Mouse (Mus musculus): ENCODE data around the gene Ryr2. TPM values are rescaled to one million over a fixed set of nuclear protein-coding genes. Genes with fewer than 3 reads are reported as not detected.

Ryr2 gene
- polyA plus RNA-seq, 1 experiment from 2014 or later: 6.1 TPM

- Histone ChIP-seq H3K27me3 (ENCODE audit: control insufficient read depth, insufficient read depth, low read length) (no peaks in the 10 kb centered on the region), H3K4me2 (ENCODE audit: low read length) (no peak overlapping the region), H3K4me3 (replicated peaks; ENCODE audit: low read depth, low read length) (no peak overlapping the region), H3K27ac (replicated peaks; ENCODE audit: low read depth, low read length) (no peak overlapping the region), H3K9ac (replicated peaks; ENCODE audit: low read length) (no peak overlapping the region), H3K4me1 (ENCODE audit: control insufficient read depth, insufficient read depth, low read length) (no peaks in the 10 kb centered on the region), H3K9me3 (ENCODE audit: control insufficient read depth, low read length) (no peaks in the 10 kb centered on the region), H3K36me3 (ENCODE audit: control insufficient read depth, insufficient read depth, low read length) (no peaks in the 10 kb centered on the region)
- DNase-seq (no peak), ATAC-seq (ENCODE audit: low FRiP score, low TSS enrichment) (no peak)
- 84% methylated on average over 4 of the region's 4 CpGs for WGBS
Observed at GRCm38 (mm10) chr13:11763925-11764324, 342.8 kb downstream of the Ryr2 start.

- H3K4me1 ChIP-seq (ENCODE audit: control insufficient read depth, insufficient read depth, low read length): no peaks in the 10 kb centered on the region
- H3K27ac ChIP-seq (replicated peaks; ENCODE audit: low read depth, low read length): no peak overlapping the region
- no peaks in the 10 kb centered on the region for H3K36me3 ChIP-seq (ENCODE audit: control insufficient read depth, insufficient read depth, low read length)
- H3K4me3 ChIP-seq (replicated peaks; ENCODE audit: low read depth, low read length): no peak overlapping the region
- H3K4me2 ChIP-seq (ENCODE audit: low read length): no peak overlapping the region
- ATAC-seq (ENCODE audit: low FRiP score, low TSS enrichment): peak; percentile 52; the same call in 1 of the 2 replicates
- peak; percentile 88 for DNase-seq
- 78% methylated on average over 3 of the region's 3 CpGs for WGBS
- no peaks in the 10 kb centered on the region for H3K9me3 ChIP-seq (ENCODE audit: control insufficient read depth, low read length)
- H3K9ac ChIP-seq (replicated peaks; ENCODE audit: low read length): no peak overlapping the region
- no peaks in the 10 kb centered on the region for H3K27me3 ChIP-seq (ENCODE audit: control insufficient read depth, insufficient read depth, low read length)
Observed at GRCm38 (mm10) chr13:11763104-11763503, 343.6 kb downstream of the Ryr2 start.

GRCm38 (mm10) chr13:11757894-11758293, 348.9 kb downstream of the Ryr2 start:
- no peak overlapping the region for H3K27ac ChIP-seq (replicated peaks; ENCODE audit: low read depth, low read length)
- H3K9ac ChIP-seq (replicated peaks; ENCODE audit: low read length): no peak overlapping the region
- 42% methylated on average over 7 of the region's 7 CpGs for WGBS
- DNase-seq (peak; percentile 21), ATAC-seq (ENCODE audit: low FRiP score, low TSS enrichment) (peak; percentile 46)
- no peak overlapping the region for H3K4me2 ChIP-seq (ENCODE audit: low read length)
- no peaks in the 10 kb centered on the region for H3K4me1 ChIP-seq (ENCODE audit: control insufficient read depth, insufficient read depth, low read length)
- no peaks in the 10 kb centered on the region for H3K9me3 ChIP-seq (ENCODE audit: control insufficient read depth, low read length)
- H3K27me3 ChIP-seq (ENCODE audit: control insufficient read depth, insufficient read depth, low read length): no peaks in the 10 kb centered on the region
- H3K36me3 ChIP-seq (ENCODE audit: control insufficient read depth, insufficient read depth, low read length): no peaks in the 10 kb centered on the region
- no peak overlapping the region for H3K4me3 ChIP-seq (replicated peaks; ENCODE audit: low read depth, low read length)

DNA sequence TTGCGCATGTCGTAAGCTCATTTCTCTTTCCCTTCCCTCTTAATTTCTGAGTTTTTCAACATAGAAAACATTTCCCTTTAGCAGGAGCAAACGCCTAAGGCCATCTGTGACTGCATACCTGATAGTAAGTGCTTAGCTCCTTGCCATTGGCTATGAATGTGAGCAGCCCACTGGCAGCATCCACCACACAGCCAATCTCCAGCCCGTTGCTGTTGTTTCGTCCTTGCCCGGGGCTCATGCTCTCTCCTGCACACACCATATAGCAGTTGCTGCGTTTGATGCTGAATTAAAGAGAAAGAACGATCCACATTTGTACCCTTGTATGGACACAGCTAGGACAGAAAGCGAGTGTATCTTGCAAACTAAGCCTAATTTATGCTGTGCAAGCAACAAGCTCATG, 361.3 kb downstream of the Ryr2 start:
- no peak overlapping the region for H3K4me3 ChIP-seq (replicated peaks; ENCODE audit: low read depth, low read length)
- H3K9ac ChIP-seq (replicated peaks; ENCODE audit: low read length): no peak overlapping the region
- DNase-seq (peak; percentile 2), ATAC-seq (ENCODE audit: low FRiP score, low TSS enrichment) (no peak)
- no peak overlapping the region for H3K4me2 ChIP-seq (ENCODE audit: low read length)
- no peaks in the 10 kb centered on the region for H3K27me3 ChIP-seq (ENCODE audit: control insufficient read depth, insufficient read depth, low read length)
- no peak overlapping the region for H3K27ac ChIP-seq (replicated peaks; ENCODE audit: low read depth, low read length)
- H3K9me3 ChIP-seq (ENCODE audit: control insufficient read depth, low read length): no peaks in the 10 kb centered on the region
- 85% methylated on average over 9 of the region's 9 CpGs for WGBS
- no peaks in the 10 kb centered on the region for H3K36me3 ChIP-seq (ENCODE audit: control insufficient read depth, insufficient read depth, low read length)
- H3K4me1 ChIP-seq (ENCODE audit: control insufficient read depth, insufficient read depth, low read length): no peaks in the 10 kb centered on the region

DNA sequence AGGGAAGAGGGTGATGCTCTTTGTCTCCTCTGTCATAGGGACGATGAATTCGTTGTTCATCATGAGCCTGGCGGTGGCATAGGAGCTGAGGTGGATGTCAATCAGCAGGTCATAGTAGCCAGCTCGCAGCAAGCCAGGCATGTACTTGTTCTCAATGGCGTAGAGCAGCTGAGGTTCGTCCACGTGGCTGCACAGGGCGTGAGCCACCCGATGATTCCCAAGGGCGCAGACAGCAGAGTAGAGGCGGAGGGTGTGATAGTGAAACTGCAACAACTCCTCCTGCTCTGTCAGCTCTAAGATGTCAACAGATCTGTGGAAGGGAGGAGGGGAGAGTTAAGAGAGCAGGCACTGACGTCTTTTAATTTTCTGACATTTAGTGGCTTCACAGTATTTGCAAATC, 368.5 kb downstream of the Ryr2 start:
- H3K4me3 ChIP-seq (replicated peaks; ENCODE audit: low read depth, low read length): no peak overlapping the region
- 0 out of 2 replicates have a peak, but pooled peaks cover 2% of the 10 kb centered on the region for H3K36me3 ChIP-seq (ENCODE audit: control insufficient read depth, insufficient read depth, low read length)
- H3K27ac ChIP-seq (replicated peaks; ENCODE audit: low read depth, low read length): no peak overlapping the region
- 92% methylated on average over 12 of the region's 12 CpGs for WGBS
- H3K27me3 ChIP-seq (ENCODE audit: control insufficient read depth, insufficient read depth, low read length): no peaks in the 10 kb centered on the region
- H3K4me1 ChIP-seq (ENCODE audit: control insufficient read depth, insufficient read depth, low read length): no peaks in the 10 kb centered on the region
- DNase-seq: no peak
- no peak for ATAC-seq (ENCODE audit: low FRiP score, low TSS enrichment)
- H3K9me3 ChIP-seq (ENCODE audit: control insufficient read depth, low read length): no peaks in the 10 kb centered on the region
- no peak overlapping the region for H3K4me2 ChIP-seq (ENCODE audit: low read length)
- no peak overlapping the region for H3K9ac ChIP-seq (replicated peaks; ENCODE audit: low read length)

DNA sequence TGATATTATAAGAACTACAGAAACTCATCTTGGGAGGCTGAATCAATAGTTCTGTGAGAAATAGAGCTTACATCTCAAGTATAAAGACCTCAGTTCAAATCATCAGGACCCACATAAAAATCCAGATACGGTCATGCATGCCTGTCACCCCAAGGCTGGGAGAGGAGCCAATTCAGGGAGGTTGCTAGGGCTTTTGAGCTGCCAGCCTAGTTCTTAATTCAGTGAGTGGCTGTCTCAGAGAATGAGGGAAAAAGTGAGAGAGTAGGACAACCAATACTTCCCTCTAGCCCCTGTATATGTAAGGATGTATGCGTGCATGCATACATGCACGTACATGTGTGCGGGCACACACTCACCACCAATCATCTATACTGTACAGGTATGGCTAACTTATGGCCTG, 390.5 kb downstream of the Ryr2 start:
- ATAC-seq (ENCODE audit: low FRiP score, low TSS enrichment): no peak
- Histone ChIP-seq H3K4me2 (ENCODE audit: low read length) (no peak overlapping the region), H3K9ac (replicated peaks; ENCODE audit: low read length) (no peak overlapping the region), H3K4me1 (ENCODE audit: control insufficient read depth, insufficient read depth, low read length) (no peaks in the 10 kb centered on the region), H3K4me3 (replicated peaks; ENCODE audit: low read depth, low read length) (no peak overlapping the region), H3K27ac (replicated peaks; ENCODE audit: low read depth, low read length) (no peak overlapping the region), H3K27me3 (ENCODE audit: control insufficient read depth, insufficient read depth, low read length) (no peaks in the 10 kb centered on the region), H3K36me3 (ENCODE audit: control insufficient read depth, insufficient read depth, low read length) (no peaks in the 10 kb centered on the region), H3K9me3 (ENCODE audit: control insufficient read depth, low read length) (no peaks in the 10 kb centered on the region)
- peak; percentile 18 for DNase-seq
- WGBS: 96% methylated on average over 4 of the region's 4 CpGs

DNA sequence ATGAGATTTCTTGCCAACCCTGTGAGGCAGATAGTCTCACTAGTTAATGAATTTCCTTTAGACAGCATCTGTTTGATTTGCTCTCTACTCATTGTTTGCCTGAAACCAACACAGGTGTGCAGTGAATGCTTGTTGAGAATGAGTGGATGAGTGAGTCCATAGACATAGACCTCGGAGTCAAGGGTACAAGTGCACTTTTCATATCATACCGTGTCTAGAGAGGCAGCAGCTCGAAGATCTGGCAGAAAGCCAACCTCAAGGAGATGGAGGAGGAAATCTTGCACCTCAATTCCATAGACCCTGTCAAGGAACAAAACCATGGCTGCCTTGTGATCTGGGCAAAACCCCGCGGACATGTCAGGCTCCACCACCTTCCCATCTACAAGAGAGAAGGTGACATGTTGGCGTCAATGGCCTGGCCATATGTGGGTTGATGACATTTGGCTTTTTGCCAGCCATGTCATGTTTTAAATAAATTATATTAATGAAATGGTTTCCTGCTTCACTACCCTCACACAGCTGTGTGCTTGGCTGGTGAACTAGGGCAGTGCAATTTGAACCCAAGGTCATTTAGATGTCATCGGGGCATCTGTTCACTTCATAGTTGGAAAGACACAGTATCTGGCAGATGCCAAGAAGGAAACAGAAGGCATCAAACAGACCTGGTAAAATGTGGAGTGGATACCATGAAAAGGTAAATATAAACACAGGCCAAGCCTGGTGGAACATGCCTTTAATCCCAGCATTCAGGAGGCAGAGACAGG, 396.9 kb downstream of the Ryr2 start:
- Histone ChIP-seq H3K4me3 (replicated peaks; ENCODE audit: low read depth, low read length) (no peak overlapping the region), H3K36me3 (ENCODE audit: control insufficient read depth, insufficient read depth, low read length) (no peaks in the 10 kb centered on the region), H3K4me1 (ENCODE audit: control insufficient read depth, insufficient read depth, low read length) (no peaks in the 10 kb centered on the region), H3K27me3 (ENCODE audit: control insufficient read depth, insufficient read depth, low read length) (no peaks in the 10 kb centered on the region), H3K27ac (replicated peaks; ENCODE audit: low read depth, low read length) (no peak overlapping the region), H3K9ac (replicated peaks; ENCODE audit: low read length) (no peak overlapping the region), H3K4me2 (ENCODE audit: low read length) (no peak overlapping the region), H3K9me3 (ENCODE audit: control insufficient read depth, low read length) (no peaks in the 10 kb centered on the region)
- peak; percentile 40 for ATAC-seq (ENCODE audit: low FRiP score, low TSS enrichment)
- WGBS: 91% methylated on average over 7 of the region's 7 CpGs
- no peak for DNase-seq

DNA sequence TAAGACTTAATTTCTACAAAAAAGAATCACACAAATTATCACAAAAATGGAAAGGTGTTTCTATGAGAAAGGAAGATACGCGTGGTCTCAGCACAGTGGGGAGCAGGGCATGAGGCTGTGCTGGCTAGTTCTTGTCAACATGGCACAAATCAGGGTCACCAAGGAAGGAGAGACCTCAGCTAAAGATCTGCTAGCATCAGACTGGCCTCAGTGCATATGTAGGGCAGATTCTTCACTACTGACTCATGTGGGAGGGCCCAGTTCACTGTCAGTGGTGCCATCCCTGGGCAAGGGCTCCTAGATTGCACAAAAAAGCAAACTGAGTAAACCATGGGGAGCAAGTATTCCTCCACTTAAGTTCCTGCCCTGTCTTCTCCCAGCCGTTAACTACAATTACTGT, 405.0 kb downstream of the Ryr2 start:
- Histone ChIP-seq H3K4me1 (ENCODE audit: control insufficient read depth, insufficient read depth, low read length) (no peaks in the 10 kb centered on the region), H3K9me3 (ENCODE audit: control insufficient read depth, low read length) (no peaks in the 10 kb centered on the region), H3K36me3 (ENCODE audit: control insufficient read depth, insufficient read depth, low read length) (no peaks in the 10 kb centered on the region), H3K27ac (replicated peaks; ENCODE audit: low read depth, low read length) (no peak overlapping the region), H3K27me3 (ENCODE audit: control insufficient read depth, insufficient read depth, low read length) (no peaks in the 10 kb centered on the region), H3K4me2 (ENCODE audit: low read length) (no peak overlapping the region), H3K4me3 (replicated peaks; ENCODE audit: low read depth, low read length) (no peak overlapping the region), H3K9ac (replicated peaks; ENCODE audit: low read length) (no peak overlapping the region)
- ATAC-seq (ENCODE audit: low FRiP score, low TSS enrichment): no peak
- 98% methylated on average over 3 of the region's 3 CpGs for WGBS
- DNase-seq: no peak

DNA sequence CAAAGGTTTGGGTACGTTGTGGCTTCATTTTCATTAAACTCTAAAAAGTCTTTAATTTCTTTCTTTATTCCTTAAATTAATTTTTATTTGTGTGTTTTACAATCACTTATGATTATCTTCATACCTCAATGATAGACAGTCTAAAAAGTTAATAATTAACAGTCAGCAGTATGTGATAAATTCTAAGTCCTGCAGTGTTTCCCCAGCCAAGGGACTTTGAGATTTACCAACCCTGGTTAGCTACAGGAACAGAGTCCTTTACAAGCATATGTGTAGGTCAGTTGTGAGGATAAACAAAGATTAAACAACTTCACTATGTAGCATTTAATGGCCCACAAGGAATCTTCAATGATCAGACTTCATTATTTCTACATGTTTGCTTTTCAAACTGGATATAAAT, 410.2 kb downstream of the Ryr2 start:
- no peak for ATAC-seq (ENCODE audit: low FRiP score, low TSS enrichment)

More for the DNA sequence above, 410.2 kb downstream of the Ryr2 start:
- Histone ChIP-seq H3K27me3 (ENCODE audit: control insufficient read depth, insufficient read depth, low read length) (no peaks in the 10 kb centered on the region), H3K4me1 (ENCODE audit: control insufficient read depth, insufficient read depth, low read length) (no peaks in the 10 kb centered on the region), H3K9me3 (ENCODE audit: control insufficient read depth, low read length) (no peaks in the 10 kb centered on the region), H3K4me3 (replicated peaks; ENCODE audit: low read depth, low read length) (no peak overlapping the region), H3K4me2 (ENCODE audit: low read length) (no peak overlapping the region), H3K27ac (replicated peaks; ENCODE audit: low read depth, low read length) (no peak overlapping the region), H3K9ac (replicated peaks; ENCODE audit: low read length) (no peak overlapping the region), H3K36me3 (ENCODE audit: control insufficient read depth, insufficient read depth, low read length) (no peaks in the 10 kb centered on the region)
- WGBS: 82% methylated on average over 1 of the region's 1 CpGs
- DNase-seq: no peak
